Mouse (Mus musculus): ENCODE measurements around the gene A730061H03Rik. TPM values are rescaled to one million over a fixed set of nuclear protein-coding genes. Genes with fewer than 3 reads are reported as not detected.
A peak's percentile ranks its signal among the peaks of the same experiment; 100 is the strongest.

Gene A730061H03Rik
- total RNA-seq, 2 experiments from 2014 or later = not detected

DNA sequence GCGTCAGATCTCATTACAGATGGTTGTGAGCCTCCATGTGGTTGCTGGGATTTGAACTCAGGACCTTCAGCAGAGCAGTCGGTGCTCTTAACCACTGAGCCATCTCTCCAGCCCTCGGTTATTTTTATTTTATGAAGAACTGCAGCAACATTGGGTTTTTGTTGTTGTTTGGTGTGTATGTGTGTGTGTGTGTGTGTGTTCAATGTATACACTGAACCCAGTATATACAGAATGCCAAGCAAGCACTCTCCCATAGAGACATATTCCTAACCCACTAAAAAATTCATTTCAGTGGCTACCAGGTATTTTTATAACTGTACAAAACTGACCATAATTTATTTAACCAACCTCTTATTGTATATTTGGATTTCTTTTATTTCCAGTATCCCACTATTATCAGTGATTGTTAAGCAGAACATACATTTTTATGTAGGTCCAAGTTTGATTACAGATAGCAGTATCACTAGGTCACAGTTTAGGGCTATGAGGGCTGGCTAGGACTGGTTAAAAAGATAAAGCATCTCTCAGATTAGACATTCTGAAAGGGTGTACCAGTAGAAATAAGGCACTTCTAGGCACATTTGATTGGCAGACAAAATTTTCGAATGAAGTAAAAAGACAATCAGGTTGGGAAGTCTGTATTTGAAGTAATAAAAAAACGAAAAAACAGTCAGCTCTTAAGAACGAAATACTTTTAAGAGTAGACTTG is 1.3 kb downstream of the A730061H03Rik start:
- no peak for DNase-seq (ENCODE audit: low spot score in 2 of 2)
- intact Hi-C loops (cut with DNase I) = no loop called here

DNA sequence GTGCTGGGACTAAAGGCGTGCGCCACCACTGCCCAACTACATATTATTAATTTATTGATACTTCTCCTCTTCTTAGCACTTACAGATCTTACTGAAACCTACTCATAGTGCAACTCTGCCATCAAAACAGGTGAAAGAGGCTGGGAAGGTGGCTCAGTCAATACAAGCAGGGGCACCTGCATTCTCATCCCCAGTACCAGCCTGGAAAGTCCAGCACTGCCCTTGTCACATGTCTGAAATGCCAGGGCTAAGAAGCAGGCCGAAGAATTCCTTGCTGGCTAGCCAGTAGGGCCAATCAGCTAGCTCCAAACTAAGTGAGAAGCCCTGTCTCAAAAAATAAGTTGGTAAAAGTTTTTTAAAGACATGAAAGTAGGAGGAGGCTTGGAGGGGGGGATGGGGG is 2.6 kb downstream of the A730061H03Rik start:
- DNase-seq (ENCODE audit: low spot score in 2 of 2) = no peak
- intact Hi-C loops (cut with DNase I) = loop anchor here (1.0 kb wide), 1 partner anchor 64 kb away; no protein-coding TSS in a partner anchor

- peak; percentile 72 to 73 for DNase-seq (ENCODE audit: low spot score in 2 of 2)
- intact Hi-C loops (cut with DNase I) = loop anchor here (1.0 kb wide), 1 partner anchor 64 kb away; no protein-coding TSS in a partner anchor
These were observed 3.2 kb downstream of the A730061H03Rik start for GRCm38 (mm10) chr14:55557003-55557402.

DNA sequence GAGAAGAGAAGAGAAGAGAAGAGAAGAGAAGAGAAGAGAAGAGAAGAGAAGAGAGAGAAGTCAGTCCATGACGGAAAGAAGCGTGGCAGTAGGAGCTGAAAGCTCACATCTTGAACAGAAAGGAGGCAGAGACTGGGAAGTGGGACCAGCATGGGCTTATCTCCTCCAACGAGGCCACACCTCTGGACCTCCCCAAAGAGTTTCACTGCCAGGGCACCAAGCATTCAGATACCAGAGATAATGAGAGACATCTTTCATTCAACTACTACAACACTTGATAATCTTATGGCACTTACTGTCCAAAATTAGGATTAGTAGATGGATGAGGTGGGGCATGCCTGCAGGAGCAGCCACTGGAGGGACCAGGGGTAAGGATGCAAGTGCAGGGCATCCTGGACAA is 4.4 kb downstream of the A730061H03Rik start:
- no peak for DNase-seq (ENCODE audit: low spot score in 2 of 2)
- intact Hi-C loops (cut with DNase I) = no loop called here

- intact Hi-C loops (cut with DNase I) = no loop called here
- no peak for DNase-seq (ENCODE audit: low spot score in 2 of 2)
These were observed 5.6 kb downstream of the A730061H03Rik start for GRCm38 (mm10) chr14:55554635-55555034.

DNA sequence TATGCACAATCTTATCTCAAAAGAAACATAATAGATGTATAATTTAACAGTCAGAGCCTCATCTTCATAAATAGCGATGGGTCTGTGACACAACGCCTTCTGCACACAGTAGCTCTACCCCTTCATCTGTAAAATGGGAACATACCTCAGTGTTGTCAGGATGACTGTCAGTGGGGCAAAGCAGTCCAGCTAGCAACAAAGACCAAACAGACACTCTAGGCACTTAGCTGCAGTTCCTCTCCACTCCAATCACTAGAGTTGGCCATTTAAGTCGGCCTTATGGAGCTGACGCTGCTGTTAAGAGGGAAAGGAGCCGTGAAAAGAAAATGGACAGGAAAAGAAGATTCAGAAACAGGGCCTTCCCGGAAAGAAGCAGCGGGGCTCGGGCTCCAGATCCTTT is 8.4 kb downstream of the A730061H03Rik start:
- intact Hi-C loops (cut with DNase I) = no loop called here
- no peak for DNase-seq (ENCODE audit: low spot score in 2 of 2)

DNA sequence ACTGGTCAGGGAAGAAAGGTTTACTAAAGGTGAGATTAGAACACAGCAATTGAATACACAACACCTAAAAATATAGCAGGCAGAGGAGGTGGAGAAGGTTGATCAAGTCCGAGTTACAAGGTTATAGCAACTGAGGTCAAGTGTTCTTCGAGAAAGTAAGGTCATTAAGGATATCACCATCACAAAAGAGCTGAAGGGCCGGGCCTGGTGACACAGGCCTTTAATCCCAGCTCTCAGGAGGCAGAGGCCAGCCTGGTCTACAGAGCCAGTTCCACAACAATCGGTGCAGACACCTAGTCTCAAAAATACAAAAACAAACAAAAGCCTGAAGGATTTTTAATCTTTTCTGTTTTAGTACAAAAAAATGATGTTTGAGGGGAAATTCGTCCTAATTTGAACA is 8.9 kb downstream of the A730061H03Rik start:
- no peak for DNase-seq (ENCODE audit: low spot score in 2 of 2)
- intact Hi-C loops (cut with DNase I) = no loop called here

GRCm38 (mm10) chr14:55550191-55550590 is 10.0 kb downstream of the A730061H03Rik start:
- DNase-seq (ENCODE audit: low spot score in 2 of 2) = no peak
- intact Hi-C loops (cut with DNase I) = no loop called here

GRCm38 (mm10) chr14:55544334-55544733 is 15.9 kb downstream of the A730061H03Rik start:
- intact Hi-C loops (cut with DNase I) = loop anchor here (10.0 kb wide), 1 partner anchor 400 kb away; no protein-coding TSS in a partner anchor
- peak in 1 of 2 experiments; percentile 12 for DNase-seq (ENCODE audit: low spot score in 2 of 2)

DNA sequence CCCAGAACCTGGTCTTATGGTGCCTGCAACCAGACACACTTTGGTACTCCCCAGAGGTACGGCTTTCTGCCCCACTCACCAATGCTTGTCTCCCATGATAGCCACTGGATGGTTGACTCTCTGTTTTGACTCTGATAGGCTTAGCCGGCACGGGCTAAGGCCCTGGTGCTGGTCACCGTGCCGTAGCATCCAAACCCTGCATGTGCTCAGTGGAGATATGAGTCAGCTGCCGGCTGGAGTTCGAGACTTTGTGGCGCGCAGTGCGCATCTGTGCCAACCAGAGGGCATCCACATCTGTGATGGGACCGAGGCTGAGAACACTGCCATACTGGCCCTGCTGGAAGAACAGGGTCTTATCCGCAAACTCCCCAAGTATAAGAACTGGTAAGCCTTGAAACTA is 17.9 kb downstream of the A730061H03Rik start:
- intact Hi-C loops (cut with DNase I) = loop anchor here (10.0 kb wide), 1 partner anchor 397 kb away; no protein-coding TSS in a partner anchor

DNA sequence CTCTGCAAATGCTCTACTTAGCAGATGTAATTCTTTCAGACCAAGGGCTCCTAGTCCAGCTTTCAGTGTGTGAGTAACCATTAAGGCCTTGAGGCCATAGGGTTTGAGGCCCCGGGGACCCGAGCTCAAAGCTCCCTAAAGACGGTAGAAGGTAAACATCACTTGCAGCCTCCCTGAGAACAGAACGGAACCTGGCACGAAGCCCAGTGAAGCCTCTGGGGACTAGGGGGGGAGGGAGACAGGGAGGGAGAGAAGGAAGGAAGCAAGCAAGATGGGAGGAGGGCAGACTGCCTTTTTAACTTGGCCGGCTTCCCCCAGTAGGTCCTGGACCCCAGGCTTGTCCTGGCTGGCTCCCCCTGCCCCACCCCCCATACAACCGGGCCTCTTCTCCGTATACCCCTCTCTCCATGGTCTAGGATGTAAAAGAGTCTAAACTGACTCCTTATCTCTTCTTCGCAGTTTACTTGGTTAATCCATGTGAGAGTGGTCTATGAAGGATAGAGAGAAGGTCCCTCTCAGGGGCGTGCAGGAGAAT is 19.4 kb downstream of the A730061H03Rik start:
- DNase-seq (ENCODE audit: low spot score in 2 of 2) = peak; percentile 74
- intact Hi-C loops (cut with DNase I) = loop anchor here (10.0 kb wide), 1 partner anchor 396 kb away; no protein-coding TSS in a partner anchor

More for the DNA sequence above, 17.9 kb downstream of the A730061H03Rik start:
- no peak for DNase-seq (ENCODE audit: low spot score in 2 of 2)

GRCm38 (mm10) chr14:55540067-55540786 is 20.0 kb downstream of the A730061H03Rik start, which contains the start of gene Pck2:
TSS of gene Pck2 (plus strand) at chr14:55540266.
- intact Hi-C loops (cut with DNase I) = loop anchor here (10.0 kb wide), 1 partner anchor 395 kb away; no protein-coding TSS in a partner anchor
- peak; percentile 69 for DNase-seq (ENCODE audit: low spot score in 2 of 2)

DNA sequence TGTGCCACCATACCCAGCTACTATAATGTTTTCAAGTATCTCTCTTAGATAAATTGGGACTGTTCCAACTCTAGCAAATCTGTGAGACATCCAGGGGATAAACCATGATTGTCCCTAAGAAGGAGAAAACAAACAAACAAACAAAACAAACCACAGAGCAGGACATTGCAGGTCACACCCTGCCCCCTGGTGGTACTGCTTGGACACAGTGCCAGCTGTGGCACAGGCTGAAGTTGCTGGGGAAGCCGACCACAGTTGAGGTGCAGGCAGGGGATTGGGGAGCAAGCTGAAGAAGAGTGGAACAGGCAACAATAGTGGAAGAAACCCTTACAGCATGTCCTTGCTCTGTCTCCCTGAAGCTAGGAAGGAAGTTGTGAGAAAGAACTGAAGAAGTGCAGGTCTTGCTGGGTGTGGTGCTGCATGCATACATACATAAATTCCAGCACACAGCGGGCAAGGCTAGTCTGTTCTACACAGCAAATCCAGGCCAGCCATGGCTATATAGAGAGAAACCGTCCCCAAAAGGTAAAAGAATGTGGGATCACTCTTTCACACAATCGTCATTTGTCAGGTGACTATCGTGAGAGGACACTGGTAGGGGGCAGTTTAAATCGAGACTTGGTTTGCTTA is 24.0 kb downstream of the A730061H03Rik start:
- DNase-seq (ENCODE audit: low spot score in 2 of 2) = peak in 1 of 2 experiments; percentile 54
- intact Hi-C loops (cut with DNase I) = loop anchor here (5.0 kb wide), 1 partner anchor 39 kb away; no protein-coding TSS in a partner anchor

GRCm38 (mm10) chr14:55527940-55528339 is 32.3 kb downstream of the A730061H03Rik start:
- intact Hi-C loops (cut with DNase I) = no loop called here
- DNase-seq (ENCODE audit: low spot score in 2 of 2) = peak; percentile 33 to 43

- no peak for DNase-seq (ENCODE audit: low spot score in 2 of 2)
- intact Hi-C loops (cut with DNase I) = no loop called here
These were observed 33.5 kb downstream of the A730061H03Rik start for GRCm38 (mm10) chr14:55526674-55527073.

DNA sequence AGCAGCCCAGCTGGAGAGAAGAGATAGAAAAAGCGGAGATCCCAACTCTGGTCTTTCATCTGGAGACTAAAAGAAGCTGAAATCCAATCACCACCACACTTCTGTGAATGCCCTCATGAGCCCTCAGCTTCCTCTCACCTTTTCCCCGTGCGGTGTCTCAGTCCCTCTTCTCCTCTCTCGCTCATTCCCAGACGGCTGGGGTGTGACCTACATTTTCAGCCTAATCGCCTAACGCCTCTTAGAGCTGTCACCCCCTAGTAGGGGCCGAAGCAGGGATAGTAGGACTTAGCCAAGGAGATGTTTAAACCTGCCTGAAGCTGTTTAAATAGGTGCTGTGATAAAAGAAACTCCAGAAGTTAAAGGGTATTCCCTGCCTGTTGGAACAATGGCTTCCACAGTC is 35.4 kb downstream of the A730061H03Rik start, which contains the start of gene Nrl:
Gene Nrl (minus strand): TSS at position 197 of the 400 bp plus-strand sequence.
- intact Hi-C loops (cut with DNase I) = no loop called here
- no peak for DNase-seq (ENCODE audit: low spot score in 2 of 2)

GRCm38 (mm10) chr14:55524062-55524461 is 36.1 kb downstream of the A730061H03Rik start:
- intact Hi-C loops (cut with DNase I) = no loop called here

GRCm38 (mm10) chr14:55520451-55521361 is 39.5 kb downstream of the A730061H03Rik start:
- DNase-seq (ENCODE audit: low spot score in 2 of 2) = peak; percentile 39 to 53
- intact Hi-C loops (cut with DNase I) = no loop called here

More at GRCm38 (mm10) chr14:55524062-55524461, 36.1 kb downstream of the A730061H03Rik start:
- no peak for DNase-seq (ENCODE audit: low spot score in 2 of 2)
